Mouse (Mus musculus): ENCODE data around the gene Rilpl1.
"Not testable (repeated sequence)": the region's sequence is repeated elsewhere in the genome, so short reads cannot be mapped to it uniquely, and the experiment has no call there.

Rilpl1 gene

DNA sequence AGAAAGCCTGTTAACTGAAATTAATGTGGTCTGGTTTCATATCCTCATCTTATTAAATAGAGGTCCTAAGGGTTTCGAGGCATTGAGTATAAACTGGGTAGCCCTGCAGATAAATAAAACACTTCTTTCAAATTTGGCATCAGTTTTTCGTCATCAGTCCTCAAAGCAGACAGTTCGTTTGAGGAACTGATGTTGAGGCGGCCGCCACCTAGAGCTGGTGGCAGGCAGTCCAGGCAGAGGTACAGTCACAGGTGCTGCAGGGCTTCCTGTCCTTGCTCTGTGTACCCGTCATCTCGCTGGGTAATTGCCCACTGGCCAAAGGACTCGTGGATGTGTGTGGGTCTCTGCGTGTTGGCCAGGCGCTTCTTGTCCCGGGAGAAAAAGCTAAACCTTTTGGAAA lies 37.7 kb downstream of the Rilpl1 start:
- DNase-seq (ENCODE audit: low read depth, low spot score): no peak

DNA sequence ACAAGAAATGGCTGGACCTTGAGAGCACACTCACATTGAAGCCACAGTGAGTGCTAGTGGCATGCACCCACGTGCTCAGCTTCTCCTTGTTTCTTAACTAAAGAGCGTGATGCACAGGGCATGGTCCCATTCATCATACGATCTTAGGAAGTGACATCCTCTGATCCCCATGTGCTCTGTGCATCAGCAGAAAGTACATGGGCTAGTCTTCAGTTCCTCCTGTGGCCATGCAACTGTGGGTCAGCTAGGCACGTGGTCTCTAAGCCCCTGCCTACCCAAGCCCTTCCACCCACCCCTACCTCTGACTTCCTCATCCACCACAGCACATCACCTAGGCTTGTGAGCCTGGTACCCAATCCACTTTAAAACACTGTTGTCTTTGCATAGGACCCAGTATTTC lies 38.6 kb downstream of the Rilpl1 start:
- no peak for DNase-seq (ENCODE audit: low read depth, low spot score)

- DNase-seq (ENCODE audit: low read depth, low spot score): no peak
These were observed 39.5 kb downstream of the Rilpl1 start for GRCm38 (mm10) chr5:124491732-124492131.

GRCm38 (mm10) chr5:124488885-124489284 lies 42.3 kb downstream of the Rilpl1 start:
- no peak for DNase-seq (ENCODE audit: low read depth, low spot score)

DNA sequence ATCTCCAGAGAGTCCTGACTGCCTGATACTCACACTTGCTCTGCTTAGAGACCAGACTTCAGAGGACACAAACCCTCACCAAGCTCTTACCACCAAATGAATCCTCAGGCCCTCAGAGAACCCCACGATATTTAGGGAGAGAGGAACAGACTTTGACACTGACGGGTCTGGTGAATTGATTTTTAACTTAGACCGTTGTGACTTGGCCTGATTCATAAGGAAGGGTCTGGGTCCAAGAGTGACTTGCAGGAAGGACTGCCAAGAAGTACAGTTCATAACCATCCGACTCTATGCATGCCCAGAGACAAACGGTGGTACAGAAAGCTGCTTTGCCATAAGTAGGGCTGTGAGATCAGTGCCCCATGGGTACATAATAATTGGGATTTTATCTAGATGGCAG lies 45.5 kb downstream of the Rilpl1 start:
- no peak for DNase-seq (ENCODE audit: low read depth, low spot score)

- DNase-seq (ENCODE audit: low read depth, low spot score): peak; percentile 16
These were observed 47.4 kb downstream of the Rilpl1 start for GRCm38 (mm10) chr5:124483655-124484396.

DNA sequence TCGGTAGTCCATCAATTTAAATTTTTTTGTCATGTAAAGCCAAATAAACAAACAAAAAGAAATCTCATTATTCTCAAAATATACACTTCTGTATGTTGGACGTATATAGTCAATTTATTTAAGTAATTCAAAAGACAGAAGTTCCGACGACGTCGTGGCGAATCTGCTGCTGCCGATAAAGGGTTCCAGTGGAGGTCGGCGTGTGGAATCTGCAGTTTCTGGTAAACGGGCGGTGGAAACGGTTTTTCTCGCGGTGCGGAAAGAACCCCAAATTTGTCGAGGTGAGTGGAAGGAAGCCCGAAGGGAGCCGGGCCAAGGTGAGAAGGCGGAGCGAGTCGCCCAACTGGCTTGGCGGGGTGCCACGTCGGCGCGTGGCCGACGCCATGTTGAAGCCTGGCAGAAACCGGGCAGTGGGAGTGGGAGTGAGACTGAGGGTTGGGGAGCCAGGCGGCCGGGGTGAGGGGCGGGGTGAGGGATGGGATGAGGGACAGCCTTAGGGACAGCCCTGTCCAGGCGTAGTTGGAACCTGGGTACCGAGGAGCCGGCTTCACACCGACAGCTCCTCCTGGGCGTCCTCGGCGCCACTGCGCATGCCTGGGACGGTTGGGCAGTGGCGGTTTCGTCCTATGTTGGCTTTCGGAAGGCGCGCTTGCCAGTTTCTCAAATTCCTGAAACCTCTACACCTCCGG lies 48.1 kb downstream of the Rilpl1 start, which contains the start of gene Snrnp35:
Gene Snrnp35 (plus strand): TSS at position 169 of the 689 bp plus-strand sequence.
- DNase-seq (ENCODE audit: low read depth, low spot score): peak; percentile 71

GRCm38 (mm10) chr5:124482436-124482965 lies 48.7 kb downstream of the Rilpl1 start:
- peak; percentile 26 for DNase-seq (ENCODE audit: low read depth, low spot score)

GRCm38 (mm10) chr5:124481714-124482113 lies 49.5 kb downstream of the Rilpl1 start:
- no peak for DNase-seq (ENCODE audit: low read depth, low spot score)

GRCm38 (mm10) chr5:124480119-124480518 lies 51.1 kb downstream of the Rilpl1 start:
- DNase-seq (ENCODE audit: low read depth, low spot score): no peak

DNA sequence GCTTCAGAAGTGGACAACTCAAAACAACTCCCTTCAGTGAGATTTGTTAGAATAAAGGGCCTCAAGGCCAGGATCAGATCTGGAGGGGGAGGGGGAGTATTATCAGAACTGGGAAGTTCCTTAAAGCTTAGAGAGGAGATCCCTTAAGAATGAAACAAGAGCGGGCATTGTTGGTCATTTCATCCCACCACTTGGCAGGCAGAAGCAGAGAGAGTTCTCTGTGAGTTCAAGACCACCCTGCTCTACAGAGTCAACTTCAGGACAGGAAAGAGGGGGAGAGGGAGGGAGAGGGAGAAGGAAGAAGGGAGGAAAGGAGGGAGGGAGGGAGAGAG lies 52.4 kb downstream of the Rilpl1 start:
- DNase-seq (ENCODE audit: low read depth, low spot score): no peak

- DNase-seq (ENCODE audit: low read depth, low spot score): no peak
These were observed 60.5 kb downstream of the Rilpl1 start for GRCm38 (mm10) chr5:124470591-124471171.

DNA sequence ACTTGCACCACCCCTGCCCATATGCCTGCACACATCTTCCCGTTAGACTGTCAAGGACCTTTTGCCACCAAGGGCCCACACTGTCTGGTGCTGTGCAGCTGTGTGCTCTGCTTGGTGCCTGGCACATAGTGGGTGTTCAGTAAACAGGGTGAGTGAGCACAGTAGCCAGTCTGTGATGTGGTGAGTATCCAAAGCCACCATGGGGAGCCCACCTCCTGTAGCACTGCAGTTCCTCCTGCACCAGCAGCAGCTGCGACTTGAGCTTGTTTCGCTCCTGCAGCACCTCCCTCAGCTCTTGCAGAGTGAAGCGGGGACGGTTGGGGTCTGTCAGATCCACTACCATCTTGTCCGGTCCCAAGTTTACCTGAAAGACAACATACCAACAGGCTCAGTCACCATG lies 61.7 kb downstream of the Rilpl1 start:
- no peak for DNase-seq (ENCODE audit: low read depth, low spot score)

- DNase-seq (ENCODE audit: low read depth, low spot score): no peak
These were observed 62.8 kb downstream of the Rilpl1 start for GRCm38 (mm10) chr5:124468365-124468764.

DNA sequence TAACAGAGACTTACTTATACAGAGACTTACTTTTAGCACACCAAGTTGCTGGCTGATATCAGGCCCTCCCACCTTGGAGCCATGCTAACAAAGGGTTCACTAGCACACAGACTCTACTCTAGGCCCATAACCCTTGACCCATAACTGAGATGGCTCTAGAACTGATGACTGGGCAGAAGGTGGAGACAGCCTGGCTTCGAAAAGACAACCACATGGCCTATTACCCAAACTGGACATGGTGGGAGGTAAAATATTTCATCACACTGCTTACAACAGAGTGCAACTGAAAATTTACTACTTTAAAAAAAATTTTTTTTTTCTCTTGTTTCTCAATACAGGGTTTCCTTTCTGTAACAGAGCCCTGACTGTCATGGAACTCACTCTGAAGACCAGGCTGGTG lies 63.4 kb downstream of the Rilpl1 start:
- DNase-seq (ENCODE audit: low read depth, low spot score): no peak

DNA sequence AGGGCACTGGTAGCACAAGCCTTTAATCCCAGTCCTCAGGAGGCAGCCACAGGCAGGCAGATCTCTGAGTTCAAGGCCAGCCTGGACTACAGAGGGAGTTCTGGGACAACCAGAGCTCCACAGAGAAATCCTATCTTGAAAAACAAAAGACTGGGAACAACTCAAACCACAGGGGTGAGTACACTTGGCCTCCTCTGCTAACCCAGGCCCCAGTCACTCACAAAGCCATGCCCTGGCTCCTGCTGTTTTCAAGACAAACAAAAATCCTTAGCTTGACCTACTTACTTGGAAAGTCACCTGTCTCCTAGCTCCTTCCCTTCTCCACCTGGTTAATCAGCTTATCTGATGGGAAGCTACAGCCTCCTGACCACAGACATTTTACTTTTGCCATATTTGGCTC lies 66.3 kb downstream of the Rilpl1 start:
- no peak for DNase-seq (ENCODE audit: low read depth, low spot score)

DNA sequence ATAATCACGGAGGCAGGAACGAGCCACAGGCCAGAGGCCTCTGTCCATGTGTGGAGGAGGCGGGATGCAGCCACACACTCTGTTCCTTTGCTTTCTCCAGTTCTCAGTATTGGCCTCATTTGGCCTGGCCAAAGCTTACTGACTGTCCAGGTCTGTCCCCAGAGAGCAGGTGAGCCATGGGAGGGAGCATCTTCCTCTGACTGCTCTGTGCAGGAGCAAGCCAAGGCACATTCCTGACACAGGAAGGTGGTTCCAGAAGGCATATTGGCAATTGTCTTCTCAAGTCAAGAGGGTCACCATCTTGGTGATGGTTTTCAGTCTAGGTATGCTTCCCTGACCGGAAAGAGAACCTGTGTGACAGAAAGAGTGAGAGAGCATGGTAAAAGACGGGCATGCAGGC lies 67.7 kb downstream of the Rilpl1 start:
- DNase-seq (ENCODE audit: low read depth, low spot score): no peak

- DNase-seq (ENCODE audit: low read depth, low spot score): no peak
These were observed 68.7 kb downstream of the Rilpl1 start for GRCm38 (mm10) chr5:124462297-124463025.

GRCm38 (mm10) chr5:124460922-124461321 lies 70.3 kb downstream of the Rilpl1 start:
- DNase-seq (ENCODE audit: low read depth, low spot score): not testable (repeated sequence)

GRCm38 (mm10) chr5:124456762-124457161 lies 74.4 kb downstream of the Rilpl1 start:
- no peak for DNase-seq (ENCODE audit: low read depth, low spot score)

DNA sequence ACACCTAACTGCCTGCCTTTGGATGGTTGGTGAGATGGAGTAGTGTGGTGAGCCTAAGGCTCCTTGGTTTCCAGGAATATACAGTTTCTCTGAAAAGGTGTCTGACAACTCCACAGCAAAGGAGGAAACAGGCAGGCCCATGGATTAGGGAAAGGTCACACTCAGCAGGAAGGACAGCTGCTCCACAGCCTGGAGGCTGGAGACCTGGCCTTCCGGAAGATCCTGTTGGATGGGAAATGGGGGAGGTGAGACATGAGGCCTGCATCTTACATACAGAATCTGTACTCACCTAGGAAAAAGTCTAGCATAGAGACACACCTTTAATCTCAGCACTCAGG lies 77.1 kb downstream of the Rilpl1 start:
- DNase-seq (ENCODE audit: low read depth, low spot score): no peak

Data from WW6 (cell line).